Mouse (Mus musculus) forelimb bud, embryonic 11.5 days (tissue): ENCODE results near the gene Mgat5.

Experiments
- DNase-seq: peaks from one replicate; pipeline ENCODE4 v3.0.0-alpha.2; 2012; ENCODE audit warnings: low read depth, low spot score

Mgat5 gene

DNA sequence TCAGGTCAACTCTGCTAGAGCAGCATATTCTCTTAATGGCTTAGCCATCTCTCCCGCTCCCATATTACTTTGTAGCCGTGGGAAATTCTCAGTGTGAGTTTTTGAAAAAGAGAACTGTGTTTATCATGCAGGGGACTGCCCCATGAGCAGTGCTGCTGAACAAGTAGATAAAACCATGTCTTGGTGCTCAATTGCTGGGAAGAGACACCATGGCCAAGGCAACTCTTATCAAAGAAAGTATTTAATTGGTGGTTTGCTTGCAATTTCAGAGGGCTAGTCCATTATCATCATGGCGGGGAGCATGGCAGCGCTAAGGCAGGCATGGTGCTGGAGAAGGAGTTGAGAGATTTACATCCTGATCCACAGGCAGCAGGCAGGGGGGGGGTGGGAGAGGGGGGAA lies 54.9 kb downstream of the Mgat5 start:
- DNase-seq, result no peak

DNA sequence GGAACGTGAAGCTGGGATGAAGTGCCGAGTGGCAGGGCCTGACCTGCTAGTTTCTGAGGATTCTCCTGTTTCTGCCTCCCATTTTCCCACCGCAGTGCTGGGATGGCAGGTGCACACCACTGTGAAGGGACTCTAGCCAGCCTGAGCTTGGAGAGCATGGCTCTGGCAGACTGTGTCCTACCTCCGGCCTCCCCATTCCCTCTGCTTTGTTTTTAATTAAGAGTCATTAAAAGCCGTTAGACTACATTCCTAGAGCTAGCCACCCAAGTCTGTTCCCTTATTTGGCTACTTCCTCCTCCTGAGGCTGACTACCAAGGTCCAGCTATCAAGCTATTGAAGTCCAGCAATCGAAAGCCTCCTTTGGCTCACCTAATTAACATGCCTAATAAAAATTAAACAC lies 56.2 kb downstream of the Mgat5 start:
- DNase-seq, result peak; percentile 36

DNA sequence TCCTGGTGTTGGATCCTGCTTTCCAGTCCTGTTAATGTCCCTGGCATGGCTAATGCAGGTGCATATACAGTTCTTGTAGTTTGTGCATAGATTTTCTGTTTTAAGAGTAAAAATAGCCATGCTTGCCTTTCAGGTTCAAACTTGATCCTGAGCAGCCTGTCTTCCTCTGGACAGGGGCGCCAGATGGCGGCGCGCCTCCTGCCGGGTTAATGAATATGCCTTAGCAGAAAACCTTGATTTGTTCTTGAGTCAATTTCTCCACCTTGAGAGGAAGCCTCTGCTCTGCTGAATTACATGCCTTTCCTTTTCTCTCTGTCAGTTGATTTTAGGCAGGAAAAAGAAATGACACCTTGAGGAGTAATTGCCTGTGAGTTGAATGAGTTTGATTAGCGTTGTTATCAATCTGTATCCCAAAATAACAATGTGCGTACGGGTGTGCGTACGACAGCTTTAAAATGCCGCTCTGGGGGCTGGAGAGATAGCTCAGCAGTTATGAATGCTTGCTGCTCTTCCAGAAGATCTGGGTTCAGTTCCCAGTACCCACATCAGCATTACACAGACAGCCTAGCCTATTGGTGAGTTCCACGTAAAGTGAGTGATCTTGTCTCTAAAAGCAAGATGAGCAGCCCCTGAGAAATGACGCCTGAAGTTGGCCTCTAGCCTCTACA lies 57.5 kb downstream of the Mgat5 start:
- DNase-seq, result no peak

DNA sequence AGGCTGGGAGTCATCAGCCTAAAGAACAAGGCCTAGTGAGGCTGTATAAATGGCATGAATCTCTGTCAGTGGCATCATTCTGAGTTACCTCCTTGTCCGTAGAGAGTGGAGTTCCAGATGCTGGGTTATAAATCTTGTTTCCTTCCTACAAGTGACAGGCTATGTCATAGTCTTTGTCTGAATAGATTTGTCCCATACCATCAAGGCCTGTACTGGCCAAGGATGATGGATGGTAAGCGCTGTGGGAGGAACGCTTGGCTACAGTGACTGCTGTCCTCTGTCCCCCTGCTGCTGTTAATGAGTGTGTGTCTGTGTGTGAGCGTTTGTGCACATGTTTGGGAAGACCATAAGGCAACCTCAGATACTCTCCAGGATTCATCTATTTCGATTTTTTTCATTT lies 63.2 kb downstream of the Mgat5 start:
- no peak for DNase-seq

DNA sequence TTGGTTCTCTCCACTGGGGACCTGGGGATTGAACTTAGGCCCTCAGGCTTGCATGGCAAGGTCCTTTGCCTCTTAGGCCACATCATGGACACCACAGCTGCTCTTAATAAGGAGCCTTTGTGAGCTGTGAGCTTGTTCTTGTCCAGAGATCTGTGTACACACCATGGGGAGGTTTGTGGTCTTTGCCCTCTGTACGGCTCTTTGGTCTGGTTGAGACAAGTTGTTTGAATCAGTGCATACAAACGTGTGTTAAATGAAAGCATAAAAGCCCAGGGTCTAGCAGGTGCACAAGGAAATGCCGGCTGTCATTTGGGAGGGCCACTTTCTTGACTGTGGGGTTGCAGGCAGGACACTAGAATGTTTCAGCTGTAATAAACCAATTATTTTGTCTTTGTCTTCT lies 64.5 kb downstream of the Mgat5 start:
- DNase-seq, result no peak

DNA sequence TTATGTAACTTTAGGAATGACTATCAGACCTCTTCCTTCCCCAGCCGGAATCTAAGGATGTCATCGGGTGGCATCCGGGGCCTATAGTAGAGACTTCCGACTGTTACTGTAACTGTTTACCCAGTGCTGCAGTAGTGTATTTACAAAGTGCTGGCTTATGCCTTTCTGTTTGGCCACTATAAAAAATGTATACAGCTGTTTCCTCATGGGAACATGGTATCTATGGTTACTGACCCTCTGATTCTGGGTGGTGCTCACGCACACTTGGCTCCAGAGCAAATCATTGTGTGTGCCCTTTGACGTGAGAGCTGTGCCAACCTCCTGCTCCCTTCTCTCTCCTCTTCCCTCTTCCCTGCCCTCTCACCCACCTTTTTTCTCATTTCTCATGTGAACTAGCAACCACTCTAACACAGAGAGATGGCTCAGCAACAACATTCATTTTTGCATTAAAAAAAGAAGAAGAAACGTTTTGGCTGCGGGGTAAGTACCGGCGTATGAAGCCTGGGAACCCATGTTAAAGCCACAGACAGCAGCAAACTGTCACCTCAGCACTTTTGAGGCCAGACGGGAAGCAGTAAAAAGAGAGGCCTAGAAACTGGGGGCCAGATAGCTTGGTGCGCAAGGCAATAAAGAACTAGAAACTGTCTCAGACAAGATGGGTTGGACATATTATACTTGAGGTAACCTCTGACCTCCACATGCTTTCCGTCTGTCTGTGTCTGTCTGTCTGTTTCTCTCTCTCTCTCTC lies 65.6 kb downstream of the Mgat5 start:
- DNase-seq, result no peak

DNA sequence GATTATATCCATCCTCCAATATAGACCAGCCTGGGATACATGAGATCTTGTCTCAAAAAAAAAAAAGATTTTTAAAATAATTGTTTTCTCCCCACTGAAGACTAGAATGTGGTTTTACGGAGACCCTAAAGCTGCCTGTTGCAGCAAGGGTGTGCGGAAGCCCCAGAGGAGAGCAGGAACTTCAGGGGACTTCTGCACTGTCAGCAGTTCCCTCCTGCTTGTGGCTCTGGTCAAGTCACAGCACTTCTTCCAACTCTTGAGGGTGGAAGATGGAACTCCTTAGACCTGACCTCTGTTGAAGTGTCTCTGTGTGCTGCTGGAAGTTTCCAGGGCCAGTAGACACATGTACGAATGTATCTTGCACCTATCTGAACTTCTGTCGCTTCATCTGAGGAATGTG lies 66.3 kb downstream of the Mgat5 start:
- DNase-seq, result no peak

DNA sequence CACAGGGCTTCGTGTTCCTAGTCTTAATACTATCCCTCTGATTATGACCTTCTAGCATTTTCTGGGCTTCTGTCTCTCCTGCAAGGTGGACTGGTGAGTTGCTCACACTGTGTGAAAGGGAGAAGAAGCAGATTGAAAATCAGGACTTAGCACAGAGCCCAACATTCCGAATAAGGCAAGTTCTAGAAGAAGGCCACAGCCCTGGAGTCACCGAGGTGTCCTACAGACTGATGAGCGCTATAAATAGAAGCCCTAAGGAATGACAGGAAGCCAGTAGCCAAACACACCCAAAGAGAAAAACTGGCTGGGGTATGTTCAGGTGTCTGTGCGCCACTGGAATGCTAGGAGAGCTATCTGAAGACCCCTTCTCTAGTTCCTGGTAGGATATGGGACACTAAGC lies 68.5 kb downstream of the Mgat5 start:
- DNase-seq, result no peak

DNA sequence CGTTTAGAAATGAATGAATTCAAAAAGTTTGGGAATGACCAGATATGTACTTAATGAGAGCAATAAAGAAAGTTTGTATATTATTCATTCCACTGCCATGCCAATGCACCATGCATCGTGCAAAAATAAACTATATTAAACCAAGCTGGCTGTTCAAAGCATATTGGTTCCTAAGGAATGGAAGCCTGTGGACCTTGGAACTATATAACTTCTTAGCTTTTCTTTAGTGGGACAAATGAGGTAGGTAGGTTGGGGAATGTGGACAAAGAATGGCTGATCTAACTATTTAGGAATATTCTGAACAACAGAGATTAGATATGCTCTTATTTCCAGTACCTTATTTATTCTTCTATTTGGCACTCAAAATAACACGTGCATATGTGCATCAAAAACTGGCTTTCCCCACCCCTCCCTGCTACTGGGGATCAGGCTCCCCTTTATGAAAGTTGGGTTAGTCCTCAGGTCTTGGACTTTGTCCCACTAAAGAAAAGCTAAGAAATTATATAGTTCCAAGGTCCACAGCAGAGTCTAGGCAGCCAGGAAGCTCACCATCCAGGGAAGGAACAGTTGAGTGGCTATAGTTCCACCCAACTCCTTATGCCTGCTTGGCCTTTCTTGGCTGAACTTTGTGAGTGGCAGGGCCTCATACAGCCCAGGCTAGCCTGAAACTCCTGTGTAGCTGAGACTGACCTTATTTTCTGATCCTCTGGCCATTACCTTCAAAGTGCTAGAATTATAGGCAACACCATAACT lies 70.9 kb downstream of the Mgat5 start:
- no peak for DNase-seq

DNA sequence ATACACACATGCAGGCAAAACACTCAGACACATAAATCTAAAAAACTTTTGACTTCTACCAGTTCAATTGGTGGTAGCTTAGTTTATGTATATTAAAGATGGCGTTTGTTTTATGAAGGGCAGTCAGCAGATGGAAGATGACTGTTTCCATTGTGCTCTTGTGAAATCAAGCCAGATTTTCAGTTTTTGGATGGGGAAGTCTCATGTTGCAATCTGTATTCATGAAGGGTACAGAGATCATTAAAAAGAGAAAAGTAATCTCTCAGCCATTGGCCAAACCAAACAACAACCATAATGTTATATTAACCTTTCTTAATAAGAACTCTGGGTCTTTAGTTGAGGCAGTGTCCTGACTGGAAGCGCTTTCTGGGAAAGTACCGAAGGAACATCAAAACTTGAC lies 73.3 kb downstream of the Mgat5 start:
- DNase-seq, result no peak

DNA sequence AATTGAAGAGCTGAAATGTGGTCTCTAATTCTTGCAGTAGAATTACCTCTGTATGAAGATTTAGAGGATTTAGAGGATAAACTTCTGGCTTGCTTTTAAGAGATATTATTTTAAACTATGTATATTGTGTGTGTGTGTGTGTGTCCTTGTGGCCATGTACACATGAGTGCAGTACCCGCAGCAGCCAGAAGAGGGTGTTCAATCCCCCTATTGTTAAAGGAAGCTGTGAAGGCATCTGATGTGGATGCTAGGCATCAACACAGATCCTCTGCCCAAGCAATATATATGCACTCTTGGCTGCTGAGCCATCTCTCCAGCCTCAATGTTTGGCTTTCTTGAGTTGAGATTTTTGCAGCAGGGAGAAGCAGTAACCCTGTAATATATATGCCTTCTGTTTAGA lies 75.4 kb downstream of the Mgat5 start:
- no peak for DNase-seq

DNA sequence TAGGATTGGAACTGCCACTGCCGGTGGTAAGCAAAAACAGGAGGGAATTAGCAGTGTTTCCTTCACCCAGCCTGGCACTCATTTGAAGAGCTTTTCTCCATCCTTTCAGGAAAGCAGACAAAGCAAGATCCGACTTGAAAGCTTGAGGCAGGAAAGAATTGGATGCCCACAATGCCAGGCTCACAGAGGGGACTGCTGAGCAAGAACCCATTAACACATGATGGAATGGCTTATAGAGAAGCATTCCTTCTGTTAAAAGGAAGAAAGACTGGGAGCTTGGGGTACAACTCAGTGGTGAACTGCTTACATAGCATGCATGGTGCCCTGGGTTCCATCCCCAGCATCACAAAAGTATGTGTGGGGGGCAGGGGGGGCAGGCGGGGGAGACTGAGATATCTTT lies 80.2 kb downstream of the Mgat5 start:
- no peak for DNase-seq

DNA sequence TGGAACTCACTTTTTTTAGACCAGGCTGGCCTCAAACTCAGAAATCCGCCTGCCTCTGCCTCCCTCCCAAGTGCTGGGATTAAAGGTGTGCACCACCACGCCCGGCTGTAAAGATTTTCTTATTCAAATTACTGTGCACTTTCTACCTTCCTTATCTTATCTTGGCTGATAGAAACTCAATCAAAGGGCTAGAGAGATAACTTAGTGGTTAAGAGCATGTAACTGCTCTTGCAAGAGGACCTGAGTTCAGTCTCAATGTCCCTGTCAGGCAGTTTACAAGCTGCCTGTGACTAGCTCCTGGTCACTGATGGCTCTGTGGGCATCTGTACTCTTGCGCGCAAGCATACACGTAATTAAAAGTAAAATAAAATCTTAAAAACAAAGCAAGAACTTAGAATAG lies 82.7 kb downstream of the Mgat5 start:
- DNase-seq, result no peak

DNA sequence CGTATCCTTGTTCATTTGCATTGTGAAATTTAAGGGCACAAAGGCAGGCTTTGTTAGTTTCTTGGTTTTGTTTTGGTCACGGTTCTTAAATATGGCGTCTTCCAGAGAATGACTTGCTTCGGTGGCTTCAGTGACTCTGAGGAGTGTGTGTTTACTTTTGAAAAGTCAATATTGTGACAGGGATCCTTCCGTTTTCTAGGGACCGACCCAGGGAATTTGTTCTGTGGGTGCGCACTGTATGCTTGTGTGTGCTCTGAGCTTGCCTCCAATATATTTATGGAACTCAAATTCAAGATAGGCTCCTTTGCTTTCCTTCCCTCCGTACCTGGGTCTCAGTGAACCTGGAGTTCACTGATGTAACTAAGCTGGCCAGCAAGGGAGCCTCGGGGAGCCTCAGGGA lies 86.1 kb downstream of the Mgat5 start:
- DNase-seq, result no peak

DNA sequence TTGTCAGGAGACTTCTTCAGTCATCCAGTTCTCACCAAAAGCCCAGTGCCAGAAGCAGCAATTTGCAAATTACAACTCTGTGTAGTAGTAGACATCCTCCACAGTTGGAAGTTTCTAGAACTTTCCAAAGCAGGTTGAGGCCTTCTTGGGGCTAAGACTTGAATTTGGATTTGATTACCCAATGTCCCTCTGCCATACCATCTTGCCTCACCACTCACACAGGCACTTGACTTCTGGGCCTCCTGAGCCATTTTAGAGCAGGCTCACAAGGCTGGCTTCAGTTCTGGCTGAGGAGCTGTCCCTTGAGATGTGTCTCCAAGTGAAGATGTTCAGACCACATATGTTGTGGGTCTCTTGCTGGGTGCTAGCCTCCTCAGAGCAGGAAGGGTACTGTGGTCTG lies 86.9 kb downstream of the Mgat5 start:
- DNase-seq, result no peak

DNA sequence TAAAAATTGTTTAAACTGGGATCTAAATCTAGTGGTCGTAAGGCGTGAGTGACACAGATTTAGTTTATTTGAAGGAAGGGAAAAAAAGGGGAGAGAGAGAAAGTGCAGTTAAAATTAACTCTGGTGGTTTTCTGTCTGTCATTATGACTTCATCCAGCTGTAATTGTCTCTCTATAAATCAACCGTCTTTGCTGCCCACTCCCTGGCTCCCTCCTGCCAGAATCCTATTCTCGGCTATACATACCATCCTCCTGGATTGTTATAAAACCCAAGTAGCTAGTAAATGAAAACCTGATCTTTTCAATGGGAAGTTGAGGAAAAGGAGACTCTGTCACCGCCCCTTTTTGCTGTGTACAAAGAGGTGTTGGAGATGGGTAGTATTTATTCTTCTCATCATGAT lies 88.5 kb downstream of the Mgat5 start:
- DNase-seq, result no peak

DNA sequence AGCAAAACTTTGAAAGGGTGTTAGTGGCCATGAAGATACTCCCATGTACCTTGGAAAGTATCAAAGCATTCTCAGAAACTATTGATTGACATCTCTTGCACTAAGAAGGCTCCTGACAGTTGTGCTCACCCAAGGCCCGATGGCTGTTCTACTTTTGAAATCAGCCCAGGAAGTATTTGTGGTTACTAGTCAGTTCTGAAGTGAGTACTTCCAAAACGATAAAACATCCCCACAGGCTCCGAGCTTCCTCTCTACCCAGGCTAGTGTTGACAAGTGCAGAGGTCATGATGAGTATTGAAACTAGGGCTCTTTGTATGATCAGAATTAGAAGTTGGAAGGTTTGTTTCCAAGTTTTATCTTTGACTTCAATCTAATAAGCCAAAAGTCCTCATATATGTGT lies 92.0 kb downstream of the Mgat5 start:
- no peak for DNase-seq

DNA sequence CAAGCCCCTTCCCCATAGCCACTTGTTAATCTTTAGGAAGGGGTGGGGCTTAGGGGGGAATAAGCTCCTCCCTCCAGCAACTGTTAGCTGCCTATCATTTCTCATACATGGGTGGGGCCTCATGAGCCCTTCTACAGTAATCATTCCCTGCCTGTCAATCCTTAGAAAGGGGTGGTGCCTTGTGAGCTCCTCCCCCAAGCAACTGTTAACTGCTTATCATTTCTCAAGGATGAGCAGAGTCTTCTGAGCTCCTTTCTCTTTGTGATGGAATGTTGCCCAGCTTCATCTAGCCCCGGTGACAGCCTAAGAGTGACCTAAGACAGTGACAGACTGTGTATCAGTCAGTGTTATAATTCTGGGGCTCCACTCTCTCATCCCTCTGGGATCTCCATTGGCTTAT lies 95.0 kb downstream of the Mgat5 start:
- no peak for DNase-seq

DNA sequence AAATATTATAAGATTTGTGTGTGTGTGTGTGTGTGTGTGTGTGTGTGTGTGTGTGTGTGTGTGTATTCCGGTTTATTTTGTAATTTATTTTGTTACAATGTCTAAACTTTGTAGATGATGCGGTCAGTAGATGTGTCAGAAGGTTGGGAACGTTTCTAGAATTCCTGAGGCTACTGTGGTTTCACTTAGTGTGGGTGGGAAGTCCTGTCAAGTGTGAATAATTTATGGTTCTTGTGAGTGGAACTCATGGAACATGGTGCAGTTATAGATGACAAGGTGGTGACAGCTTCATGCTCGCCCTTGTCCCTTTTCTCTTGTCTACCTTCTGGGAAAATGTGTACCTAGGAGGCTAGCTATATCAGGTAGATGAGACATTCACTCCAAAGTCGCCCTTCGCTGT lies 96.2 kb downstream of the Mgat5 start:
- no peak for DNase-seq

DNA sequence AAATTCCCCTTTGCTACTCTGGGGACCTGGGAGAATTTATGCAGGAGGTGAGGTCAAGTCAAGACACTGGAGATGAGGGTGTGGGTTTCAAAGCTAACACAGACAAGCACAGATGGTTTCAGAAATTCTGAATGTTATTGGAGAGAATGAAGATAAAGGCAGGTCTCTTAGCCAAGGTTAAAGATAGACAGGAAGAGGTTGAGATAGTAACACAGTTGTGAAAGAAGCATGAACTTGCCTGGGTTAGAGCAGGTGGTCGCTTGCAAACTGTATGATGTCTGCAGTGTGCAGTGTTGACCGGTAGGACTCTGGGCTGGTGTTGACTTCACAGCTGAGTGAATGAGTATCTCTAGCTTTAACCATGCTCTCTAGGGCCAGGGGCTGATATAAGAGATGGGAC lies 97.8 kb downstream of the Mgat5 start:
- no peak for DNase-seq

DNA sequence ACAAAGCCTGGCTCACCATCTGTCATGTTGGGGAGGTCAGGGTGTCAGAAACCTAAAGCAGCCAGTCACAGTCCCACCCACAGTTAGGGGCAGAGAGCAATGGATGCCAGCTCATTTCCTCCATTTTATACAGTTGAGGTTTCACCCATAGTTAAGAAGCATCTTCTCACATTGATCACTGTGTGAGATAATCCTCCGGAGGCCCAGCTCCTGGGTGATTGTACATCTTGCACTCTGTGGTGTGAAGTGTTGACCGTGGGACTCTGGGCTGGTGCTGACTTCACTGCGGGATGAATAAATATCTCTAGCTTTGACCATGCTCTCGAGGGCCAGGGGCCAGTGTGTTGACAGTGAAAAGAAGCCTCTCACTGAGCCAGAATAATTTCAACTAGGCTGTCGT lies 99.0 kb downstream of the Mgat5 start:
- no peak for DNase-seq

DNA sequence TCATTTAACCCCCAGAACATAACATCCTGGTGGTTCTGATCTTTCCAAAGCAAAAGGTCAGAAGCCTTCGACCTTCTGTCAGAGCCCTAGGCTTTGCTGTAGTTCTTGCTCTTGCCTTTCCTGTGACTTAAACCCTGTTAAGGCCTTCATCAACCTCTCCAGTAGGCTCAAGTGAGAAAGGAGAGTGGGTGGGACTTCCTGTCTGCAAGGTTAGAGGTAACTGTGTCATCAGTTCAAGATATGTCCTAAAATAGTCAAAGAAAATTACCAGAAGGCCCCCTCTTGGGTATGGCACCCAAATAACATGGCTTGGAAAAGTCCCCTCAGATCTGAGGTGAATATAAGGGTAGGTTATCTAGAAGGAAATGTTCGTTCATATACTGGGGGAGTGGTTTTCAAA lies 99.5 kb downstream of the Mgat5 start:
- no peak for DNase-seq

DNA sequence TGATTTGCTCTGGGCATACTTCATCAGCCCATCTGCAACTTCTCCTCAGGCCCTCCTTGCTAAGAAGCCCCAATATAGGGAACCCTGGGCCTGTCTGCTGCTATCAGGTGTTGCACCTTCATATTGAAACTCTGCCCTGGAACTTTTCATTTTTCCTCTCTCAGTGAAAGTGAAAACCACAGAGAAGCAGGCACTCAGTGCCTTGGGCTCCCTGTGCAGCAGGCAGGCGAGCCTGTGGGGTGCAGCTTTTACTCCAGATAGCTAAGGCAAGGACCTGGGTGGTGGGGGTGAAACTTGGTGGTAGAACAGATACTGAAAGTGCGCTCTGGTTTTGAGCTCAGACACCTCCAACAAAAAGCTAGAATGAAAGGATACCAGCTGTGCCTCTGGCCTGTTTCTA lies 100.8 kb downstream of the Mgat5 start:
- no peak for DNase-seq
